Mouse (Mus musculus) midbrain, embryonic 15.5 days (tissue): ENCODE measurements around the gene Zbed3. TPM values are rescaled to one million over a fixed set of nuclear protein-coding genes. Genes with fewer than 3 reads are reported as not detected.

ENCODE experiments used
- polyA plus RNA-seq: library from polyadenylated mRNA; unstranded; fragments of >200 nt; fragmentation: Nextera tagmentation; extraction: Ambion mirVana; gene quantifications from 2 replicates; pipeline ENCODE4 v1.2.1, GENCODE M21; 2015

The Zbed3 gene
- polyA plus RNA-seq, 1 experiment from 2014 or later = 38.9 TPM

Other genes with a start within 250 kb of the Zbed3 start
- gene Pde8b, start 73.3 kb upstream of the Zbed3 start, polyA plus RNA-seq = 6.9 and 7.0 TPM in 2 replicates
- gene Aggf1, start 51.7 kb downstream of the Zbed3 start, polyA plus RNA-seq = 41.8 and 42.9 TPM in 2 replicates
- gene Crhbp, start 121.3 kb downstream of the Zbed3 start, polyA plus RNA-seq = 2.7 and 3.4 TPM in 2 replicates
- not detected in 2 replicates for gene S100z, start 155.1 kb downstream of the Zbed3 start, polyA plus RNA-seq
- 0.14 and 0.15 TPM in 2 replicates for gene F2rl1, start 201.6 kb downstream of the Zbed3 start, polyA plus RNA-seq